Mouse (Mus musculus) thymus, adult 2 months (tissue): ENCODE measurements around the gene Hps4.

Source experiments
- CTCF ChIP-seq: fragments of 200-500 bp; IDR thresholded peaks from 2 replicates; pipeline ENCODE4 v1.5.1; 2012; ENCODE audit warnings: mild to moderate bottlenecking, control low read depth, low read length, moderate library complexity, borderline replicate concordance; ENCODE audit not compliant: control insufficient read depth, poor library complexity, insufficient read depth; ENCODE audit errors: extremely low read depth
- POLR2A ChIP-seq: fragments of 200-500 bp; IDR thresholded peaks from 2 replicates; pipeline ENCODE4 v1.6.1; 2012; ENCODE audit warnings: mild to moderate bottlenecking, low read length, control low read depth, moderate library complexity; ENCODE audit not compliant: control insufficient read depth, poor library complexity, insufficient read depth; ENCODE audit errors: extremely low read depth

GRCm38 (mm10) chr5:112300721-112301308 is 42.1 kb upstream of the Hps4 start:
- no peak for TF ChIP-seq CTCF
- TF ChIP-seq POLR2A, result no peak
